Mouse (Mus musculus) bone marrow macrophage, adult 2 months (primary cell): Measurements from ENCODE around the gene 1500009C09Rik. TPM values are rescaled to one million over a fixed set of nuclear protein-coding genes. Genes with fewer than 3 reads are reported as not detected.

Experiments used
- H3K27ac ChIP-seq: 2 replicates; pipeline ENCODE4 v1.5.1; 2012; ENCODE audit warnings: low read depth, low read length; ENCODE audit not compliant: insufficient read depth
- H3K4me1 ChIP-seq: 2 replicates; pipeline ENCODE4 v1.6.1; 2012; ENCODE audit warnings: low read length; ENCODE audit not compliant: control insufficient read depth, insufficient read depth
- H3K4me3 ChIP-seq: 2 replicates; pipeline ENCODE4 v1.5.1; 2012; ENCODE audit warnings: mild to moderate bottlenecking, low read length, moderate library complexity; ENCODE audit not compliant: insufficient read depth
- CTCF ChIP-seq: IDR thresholded peaks from 2 replicates; pipeline ENCODE4 v1.5.1; 2012; ENCODE audit warnings: low read depth, mild to moderate bottlenecking, low read length, moderate library complexity
- POLR2A ChIP-seq: IDR thresholded peaks from 2 replicates; pipeline ENCODE4 v1.6.1; 2012; ENCODE audit warnings: mild to moderate bottlenecking, low read depth, low read length, borderline replicate concordance
- polyA plus RNA-seq: library from polyadenylated mRNA; stranded (reverse); fragments of >200 nt; gene quantifications from 2 replicates; pipeline ENCODE4 v1.2.4, GENCODE M21; 2012; ENCODE audit not compliant: missing spikeins, insufficient read depth, insufficient read length

Gene 1500009C09Rik
- polyA plus RNA-seq, 1 experiment = not detected

GRCm38 (mm10) chr15:82218778-82219666 lies 33.2 kb upstream of the 1500009C09Rik start:
- TF ChIP-seq CTCF (no peak), POLR2A (no peak)
- peaks cover 10% of the 10 kb centered on the region for H3K4me1 ChIP-seq
- no peak overlapping the region for H3K4me3 ChIP-seq
- no peak overlapping the region for H3K27ac ChIP-seq

GRCm38 (mm10) chr15:82220003-82220675 lies 32.1 kb upstream of the 1500009C09Rik start:
- H3K4me1 ChIP-seq = peaks cover 10% of the 10 kb centered on the region
- H3K4me3 ChIP-seq = no peak overlapping the region
- TF ChIP-seq CTCF = no peak
- no peak for TF ChIP-seq POLR2A
- no peak overlapping the region for H3K27ac ChIP-seq

- TF ChIP-seq CTCF = no peak
- TF ChIP-seq POLR2A = no peak
- peaks cover 10% of the 10 kb centered on the region for H3K4me1 ChIP-seq
- no peak overlapping the region for H3K27ac ChIP-seq
Measured at GRCm38 (mm10) chr15:82221104-82221860, 30.9 kb upstream of the 1500009C09Rik start.

GRCm38 (mm10) chr15:82223251-82223650 lies 28.9 kb upstream of the 1500009C09Rik start:
- Histone ChIP-seq H3K4me3 (no peak overlapping the region), H3K27ac (no peak overlapping the region)

More at GRCm38 (mm10) chr15:82221104-82221860, 30.9 kb upstream of the 1500009C09Rik start:
- no peak overlapping the region for H3K4me3 ChIP-seq

DNA sequence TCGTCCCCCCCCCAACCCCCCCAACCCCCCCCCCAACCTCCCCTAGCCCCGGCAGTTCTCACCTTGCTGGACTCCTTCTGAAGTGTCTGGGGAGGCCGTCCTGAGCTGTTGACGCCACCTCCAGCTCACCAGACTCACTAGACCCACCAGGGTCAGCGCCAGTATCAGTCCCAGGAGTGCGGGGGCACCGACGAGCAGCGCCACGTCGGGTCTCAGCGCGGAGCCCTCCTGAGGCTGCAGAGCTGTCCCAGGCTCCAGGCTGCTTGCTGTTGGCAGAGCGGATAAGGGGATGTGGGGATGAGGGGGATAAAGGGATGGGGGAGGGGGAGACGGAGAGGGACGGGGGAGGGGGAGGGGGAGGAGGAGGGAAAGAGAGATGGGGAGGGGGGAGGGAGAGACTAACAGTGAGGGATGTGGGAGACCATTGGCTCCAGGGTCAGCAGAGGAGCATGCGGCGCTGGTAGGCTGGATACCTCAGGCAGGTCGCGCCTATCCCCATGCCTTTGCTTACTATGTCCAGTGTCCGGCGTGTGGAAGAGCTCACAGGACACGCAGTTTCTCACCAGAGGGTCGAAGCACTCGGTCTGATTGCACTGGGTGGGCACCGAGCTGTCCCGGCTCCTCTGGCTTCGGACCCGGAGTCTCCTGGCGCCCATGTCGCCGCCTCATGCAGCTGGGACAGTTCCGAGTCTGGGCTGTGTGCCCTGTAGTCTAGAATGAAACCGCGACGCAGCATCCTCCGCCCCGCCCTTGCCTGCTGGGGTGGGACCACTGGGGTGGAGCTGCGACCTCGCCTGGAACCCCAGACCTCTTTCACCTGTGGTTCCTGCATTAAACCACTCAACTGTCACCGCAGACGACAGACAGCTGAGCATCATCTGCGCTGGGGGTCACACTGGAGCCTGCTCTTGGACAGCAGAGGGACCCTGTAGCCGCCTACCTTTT lies 28.3 kb upstream of the 1500009C09Rik start, which contains the start of gene Tnfrsf13c:
Gene Tnfrsf13c (minus strand): TSS at position 713 of the 945 bp plus-strand sequence.
- H3K4me3 ChIP-seq = peak within 1 kb of the TSS; percentile 35
- H3K27ac ChIP-seq = no peak within 1 kb of the TSS
- TF ChIP-seq CTCF (no peak), POLR2A (no peak)
- peaks cover 7% of the 10 kb centered on the region for H3K4me1 ChIP-seq

More at GRCm38 (mm10) chr15:82223251-82223650, 28.9 kb upstream of the 1500009C09Rik start:
- peaks cover 10% of the 10 kb centered on the region for H3K4me1 ChIP-seq
- TF ChIP-seq CTCF (no peak), POLR2A (no peak)

GRCm38 (mm10) chr15:82224602-82225215 lies 27.5 kb upstream of the 1500009C09Rik start:
- Histone ChIP-seq H3K27ac (no peak overlapping the region), H3K4me3 (no peak overlapping the region), H3K4me1 (0 out of 2 replicates have a peak, but pooled peaks cover 2% of the 10 kb centered on the region)
- no peak for TF ChIP-seq CTCF
- no peak for TF ChIP-seq POLR2A

DNA sequence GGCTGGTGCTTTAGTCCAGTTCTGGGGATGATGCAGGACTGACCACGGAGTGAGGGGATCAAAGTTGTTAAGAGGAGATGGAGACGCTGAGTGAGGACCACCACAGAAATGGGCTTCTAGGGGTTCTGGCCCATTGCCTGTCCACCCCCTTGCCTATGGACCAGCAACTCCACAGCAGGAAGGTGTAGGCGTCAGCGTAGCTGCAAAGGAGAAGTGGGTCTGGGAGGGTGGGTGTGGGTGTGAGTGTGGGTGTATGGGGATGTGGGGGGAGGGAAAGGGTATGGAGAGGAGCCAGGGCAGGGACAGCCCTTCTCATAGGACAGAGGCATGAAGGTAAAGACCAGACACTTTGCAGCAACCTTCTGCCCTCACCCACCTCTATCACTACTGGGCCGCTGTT lies 26.4 kb upstream of the 1500009C09Rik start:
- no peak for TF ChIP-seq CTCF
- Histone ChIP-seq H3K4me1 (no peaks in the 10 kb centered on the region), H3K27ac (no peak overlapping the region), H3K4me3 (no peak overlapping the region)

- TF ChIP-seq POLR2A (no peak), CTCF (no peak)
- Histone ChIP-seq H3K4me3 (no peak overlapping the region), H3K27ac (no peak overlapping the region), H3K4me1 (no peaks in the 10 kb centered on the region)
Measured at GRCm38 (mm10) chr15:82229542-82230045, 22.6 kb upstream of the 1500009C09Rik start.
